ENCODE assay signal across 8 mouse cellular contexts in the genomic region with DNA sequence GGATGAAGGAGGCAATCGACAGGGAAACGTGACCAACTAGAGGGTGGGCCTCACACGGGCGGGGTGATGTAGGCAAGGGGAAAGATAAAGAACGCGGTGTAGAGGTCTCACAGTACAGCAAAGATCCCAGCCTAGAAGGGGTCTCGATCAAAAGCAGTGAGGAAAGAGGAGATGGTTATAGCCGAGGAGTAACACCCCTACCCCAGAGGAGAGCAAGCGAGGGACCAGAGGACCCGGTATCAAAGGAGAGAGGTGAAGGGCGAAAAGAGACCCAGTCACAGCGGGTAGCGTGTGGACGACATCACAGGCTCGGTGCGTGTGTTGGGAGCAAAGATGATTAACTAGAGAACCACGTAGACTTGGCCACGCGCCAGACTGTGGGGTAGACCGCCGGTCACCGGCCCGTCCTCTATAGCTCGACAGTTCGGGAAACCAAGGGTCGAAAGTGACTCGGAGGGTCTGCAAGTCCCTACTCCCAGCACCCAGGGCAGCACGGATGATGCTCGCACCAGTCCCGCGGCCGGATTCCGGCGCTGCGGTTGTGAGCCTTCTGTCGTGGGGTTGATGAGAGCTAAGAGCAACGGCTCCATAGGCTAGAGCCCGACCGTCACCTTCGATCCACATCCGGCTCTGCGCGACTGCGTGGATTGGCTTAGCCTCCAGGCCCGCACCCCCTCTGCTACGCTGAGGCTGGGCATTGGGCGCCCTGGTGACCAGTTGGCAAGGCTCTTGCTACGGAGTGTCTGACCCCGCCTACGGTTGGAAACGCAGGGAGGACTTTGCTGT. TPM values are rescaled to one million over a fixed set of nuclear protein-coding genes. Genes with fewer than 3 reads are reported as not detected.
DNase-seq lines count a peak whose midpoint lies in the region; ATAC-seq and TF ChIP-seq lines count a peak whose summit lies in the region.

No protein-coding gene starts in this region.

- no peak for TF ChIP-seq EP300 in lung, postnatal 0 days (IDR thresholded peaks at IDR 0.05)

- ATAC-seq in common myeloid progenitor, adult 5-6 weeks (replicated peaks; ENCODE audit: low read depth, poor library complexity, severe bottlenecking) = peak; percentile 98
- ATAC-seq in hindbrain, embryonic 14.5 days (ENCODE audit: low FRiP score) = peak; percentile 100
- peak; percentile 100 for ATAC-seq in lung, postnatal 0 days

- H3K36me3 ChIP-seq in hindbrain, embryonic 14.5 days (replicated peaks; ENCODE audit: control insufficient read depth, insufficient read depth) = no peaks in the 10 kb centered on the region
- H3K36me3 ChIP-seq in lung, postnatal 0 days (ENCODE audit: insufficient read depth, low read length) = no peaks in the 10 kb centered on the region

- TF ChIP-seq CTCF in lung, postnatal 0 days (IDR thresholded peaks at IDR 0.05) = no peak

- peak overlapping the region; percentile 53 for H3K4me2 ChIP-seq in hindbrain, embryonic 14.5 days (replicated peaks)
- peak overlapping the region; percentile 70 for H3K4me2 ChIP-seq in lung, postnatal 0 days (replicated peaks; ENCODE audit: low read depth, low read length)

- no peaks in the 10 kb centered on the region for H3K9me3 ChIP-seq in hindbrain, embryonic 14.5 days (ENCODE audit: control insufficient read depth, low read length)
- no peaks in the 10 kb centered on the region for H3K9me3 ChIP-seq in lung, postnatal 0 days (ENCODE audit: low read length)

- 17% methylated on average over 51 of the region's 51 CpGs for WGBS in hindbrain, embryonic 14.5 days
- WGBS in lung, postnatal 0 days = 19% methylated on average over 49 of the region's 51 CpGs

- peak overlapping the region; percentile 42 for H3K4me3 ChIP-seq in hindbrain, embryonic 14.5 days (replicated peaks; ENCODE audit: low read length)
- H3K4me3 ChIP-seq in lung, postnatal 0 days (ENCODE audit: low read depth, low read length) = peak overlapping the region; percentile 50

- H3K27me3 ChIP-seq in hindbrain, embryonic 14.5 days (ENCODE audit: control insufficient read depth, insufficient read depth, low read length) = no peaks in the 10 kb centered on the region
- no peaks in the 10 kb centered on the region for H3K27me3 ChIP-seq in lung, postnatal 0 days (replicated peaks; ENCODE audit: insufficient read depth, low read length)

- DNase-seq in R1 (ENCODE audit: low read depth, low spot score) = peak; percentile 83
- DNase-seq in gastrocnemius, adult 18-20 months (ENCODE audit: low spot score) = peak; percentile 71
- peak; percentile 83 for DNase-seq in hindbrain, embryonic 14.5 days (ENCODE audit: low spot score)
- peak; percentile 69 to 82 for DNase-seq in layer of hippocampus, postnatal 14 days (ENCODE audit: low spot score in 2 of 2)
- DNase-seq in lung, postnatal 0 days (ENCODE audit: low spot score) = peak; percentile 95
- peak; percentile 87 for DNase-seq in ovary, adult 18-20 months (ENCODE audit: low spot score)
- peak; percentile 3 for DNase-seq in thymus, postnatal 0 days (ENCODE audit: low spot score)

- no peaks in the 10 kb centered on the region for H3K4me1 ChIP-seq in hindbrain, embryonic 14.5 days (replicated peaks; ENCODE audit: control insufficient read depth, insufficient read depth, low read length)
- H3K4me1 ChIP-seq in lung, postnatal 0 days (ENCODE audit: insufficient read depth, low read depth, low read length) = peaks cover 2% of the 10 kb centered on the region; the same call in 1 of the 2 replicates

- H3K9ac ChIP-seq in hindbrain, embryonic 14.5 days = peak overlapping the region; percentile 64
- 0 out of 2 replicates have a peak overlapping the region, but pooled peaks have one; percentile 32 for H3K9ac ChIP-seq in lung, postnatal 0 days (replicated peaks; ENCODE audit: low read depth)

- peak overlapping the region; percentile 68 for H3K27ac ChIP-seq in hindbrain, embryonic 14.5 days
- H3K27ac ChIP-seq in lung, postnatal 0 days (ENCODE audit: low read length) = no peak overlapping the region

RNA-seq across cellular contexts. Expression of a gene that starts 22.2 kb away (rescaled TPM):
- total RNA-seq in common myeloid progenitor, adult 5-6 weeks (2017) = not detected in 2 replicates
- total RNA-seq in gastrocnemius, adult 18-20 months (2021) = not detected
- not detected in 2 replicates for polyA plus RNA-seq in hindbrain, embryonic 14.5 days (2014; fragmentation: Nextera tagmentation; extraction: Ambion mirVana)
- not detected for total RNA-seq in layer of hippocampus, postnatal 14 days (2021)
- polyA plus RNA-seq in lung, postnatal 0 days (2015; fragmentation: Nextera tagmentation; extraction: Ambion mirVana) = not detected in 2 replicates
- polyA plus RNA-seq in thymus, postnatal 0 days (2015; fragmentation: Nextera tagmentation; extraction: Ambion mirVana) = not detected in 2 replicates

RNA-seq across cellular contexts. Expression of a gene that starts 22.2 kb away (rescaled TPM):
- 0.50 and 1.6 TPM in 2 replicates for total RNA-seq in common myeloid progenitor, adult 5-6 weeks (2017)
- total RNA-seq in gastrocnemius, adult 18-20 months (2021) = not detected
- polyA plus RNA-seq in hindbrain, embryonic 14.5 days (2014; fragmentation: Nextera tagmentation; extraction: Ambion mirVana) = 0.21 and 0.37 TPM in 2 replicates
- total RNA-seq in layer of hippocampus, postnatal 14 days (2021) = not detected
- 12.6 and 15.4 TPM in 2 replicates for polyA plus RNA-seq in lung, postnatal 0 days (2015; fragmentation: Nextera tagmentation; extraction: Ambion mirVana)
- polyA plus RNA-seq in thymus, postnatal 0 days (2015; fragmentation: Nextera tagmentation; extraction: Ambion mirVana) = 0.22 and 0.34 TPM in 2 replicates

RNA-seq across cellular contexts. Expression of a gene that starts 26.1 kb away (rescaled TPM):
- total RNA-seq in common myeloid progenitor, adult 5-6 weeks (2017) = 0.69 TPM in 1 of 2 replicates, not detected in the other
- not detected for total RNA-seq in gastrocnemius, adult 18-20 months (2021)
- not detected in 2 replicates for polyA plus RNA-seq in hindbrain, embryonic 14.5 days (2014; fragmentation: Nextera tagmentation; extraction: Ambion mirVana)
- total RNA-seq in layer of hippocampus, postnatal 14 days (2021) = not detected
- 13.7 and 14.9 TPM in 2 replicates for polyA plus RNA-seq in lung, postnatal 0 days (2015; fragmentation: Nextera tagmentation; extraction: Ambion mirVana)
- 0.36 TPM in 1 of 2 replicates, not detected in the other for polyA plus RNA-seq in thymus, postnatal 0 days (2015; fragmentation: Nextera tagmentation; extraction: Ambion mirVana)

RNA-seq across cellular contexts. Expression of a gene that starts 54.8 kb away (rescaled TPM):
- total RNA-seq in common myeloid progenitor, adult 5-6 weeks (2017) = not detected in 2 replicates
- under 1 TPM; 0.09 to 0.52 TPM for total RNA-seq in gastrocnemius, adult 18-20 months (2021)
- polyA plus RNA-seq in hindbrain, embryonic 14.5 days (2014; fragmentation: Nextera tagmentation; extraction: Ambion mirVana) = 0.95 and 1.8 TPM in 2 replicates
- total RNA-seq in layer of hippocampus, postnatal 14 days (2021) = under 1 TPM; 0.25 to 0.45 TPM
- 1.9 and 2.4 TPM in 2 replicates for polyA plus RNA-seq in lung, postnatal 0 days (2015; fragmentation: Nextera tagmentation; extraction: Ambion mirVana)
- polyA plus RNA-seq in thymus, postnatal 0 days (2015; fragmentation: Nextera tagmentation; extraction: Ambion mirVana) = 0.36 and 0.40 TPM in 2 replicates

Comparison
In these comparisons a context has a peak if more than half of its experiments do, and no peak if none do; other contexts are left out.
1. DNase-seq: peak in every context shown above with its lines; median percentile 95 in lung, postnatal 0 days; 87 in ovary, adult 18-20 months; 83 in R1; 83 in hindbrain, embryonic 14.5 days; 76 in layer of hippocampus, postnatal 14 days; 71 in gastrocnemius, adult 18-20 months; 3 in thymus, postnatal 0 days.